Mouse (Mus musculus): Measurements from ENCODE around the gene Rbbp4.

GRCm38 (mm10) chr4:129287472-129287981 is 47.6 kb downstream of the Rbbp4 start, which contains the start of gene Sync:
- TF ChIP-seq CTCF (IDR thresholded peaks at IDR 0.05) (no peak), POLR2A (IDR thresholded peaks at IDR 0.05; ENCODE audit: insufficient read depth, low read depth, low read length) (no peak), EP300 (IDR thresholded peaks at IDR 0.05; ENCODE audit: insufficient read depth, low read depth, low read length) (no peak)
